Mouse (Mus musculus) adrenal gland, postnatal 10 days (tissue): ENCODE results near the gene Fbxw2. TPM values are rescaled to one million over a fixed set of nuclear protein-coding genes. Genes with fewer than 3 reads are reported as not detected.
"Not testable (repeated sequence)": the region's sequence is repeated elsewhere in the genome, so short reads cannot be mapped to it uniquely, and the experiment has no call there.

Source experiments
- DNase-seq: peaks from one replicate; pipeline ENCODE4 v3.0.0; 2021; ENCODE audit warnings: mixed read lengths
- long read RNA-seq, 2 experiments: library from polyadenylated mRNA; stranded (forward); transcript quantifications; one replicate each; pipeline ENCODE4 v2.0.0; 2021
- total RNA-seq, 2 experiments: library from RNA; stranded (reverse); gene quantifications; 2 replicates each; pipeline ENCODE4 v1.2.3; 2021

Gene Fbxw2
- total RNA-seq: 10 to 100 TPM; 70.6 to 71.2 TPM
- long read RNA-seq, experiment 1, transcript Fbxw2-202 (8 exons, 1,838 nt): minor isoform, 15 of 124 reads
- long read RNA-seq, experiment 1, transcript Fbxw2-201 (7 exons, 2,030 nt): minor isoform, 9 of 124 reads
- long read RNA-seq, experiment 1, transcript Fbxw2-208 (4 exons, 1,930 nt): minor isoform, 11 of 124 reads
- long read RNA-seq, experiment 1, transcript Fbxw2-206 (8 exons, 1,923 nt): major isoform, 45 of 124 reads
- long read RNA-seq, experiment 1, partial matches to known transcripts: 4 of 124 reads
- long read RNA-seq, experiment 1, other reads (novel, unspliced or antisense): 37 of 124 reads
- long read RNA-seq, experiment 2, full-length matches to known transcripts: 18 of 45 reads
- long read RNA-seq, experiment 2, partial matches to known transcripts: 3 of 45 reads
- long read RNA-seq, experiment 2, other reads (novel, unspliced or antisense): 24 of 45 reads

GRCm38 (mm10) chr2:34825827-34826459 is at the start of gene Fbxw2:
Gene Fbxw2 (minus strand): TSS chr2:34826311.
- DNase-seq: peak; percentile 96

- DNase-seq: no peak
These were observed 48.8 kb upstream of the Fbxw2 start, which contains the start of gene Psmd5 for GRCm38 (mm10) chr2:34874816-34875345. Gene Psmd5 (minus strand): TSS chr2:34874968.

GRCm38 (mm10) chr2:34874271-34874670 is 48.2 kb upstream of the Fbxw2 start, which contains the start of gene Cutal:
Gene Cutal (plus strand): TSS chr2:34874396.
- peak; percentile 37 for DNase-seq

- DNase-seq: peak; percentile 94
These were observed 44.7 kb upstream of the Fbxw2 start for GRCm38 (mm10) chr2:34870520-34871474.

- no peak for DNase-seq
These were observed 43.6 kb upstream of the Fbxw2 start for GRCm38 (mm10) chr2:34869680-34870079.

GRCm38 (mm10) chr2:34857728-34858127 is 31.6 kb upstream of the Fbxw2 start:
- no peak for DNase-seq

GRCm38 (mm10) chr2:34855265-34855664 is 29.2 kb upstream of the Fbxw2 start:
- DNase-seq: no peak

GRCm38 (mm10) chr2:34847702-34848101 is 21.6 kb upstream of the Fbxw2 start:
- no peak for DNase-seq

- DNase-seq: peak; percentile 80
These were observed 17.3 kb upstream of the Fbxw2 start for GRCm38 (mm10) chr2:34843211-34843939.

- DNase-seq: peak; percentile 6
These were observed 15.6 kb upstream of the Fbxw2 start for GRCm38 (mm10) chr2:34841706-34842105.

GRCm38 (mm10) chr2:34840143-34840542 is 14.0 kb upstream of the Fbxw2 start:
- not testable (repeated sequence) for DNase-seq

GRCm38 (mm10) chr2:34835669-34836068 is 9.6 kb upstream of the Fbxw2 start:
- DNase-seq: no peak

GRCm38 (mm10) chr2:34833624-34834023 is 7.5 kb upstream of the Fbxw2 start:
- no peak for DNase-seq

GRCm38 (mm10) chr2:34832766-34833457 is 6.8 kb upstream of the Fbxw2 start, which contains the start of gene Gm34653:
Gene Gm34653 (plus strand): TSS chr2:34833007.
- not testable (repeated sequence) for DNase-seq

- not testable (repeated sequence) for DNase-seq
These were observed 4.0 kb upstream of the Fbxw2 start for GRCm38 (mm10) chr2:34830066-34830465.

- peak; percentile 55 for DNase-seq
These were observed 1.9 kb upstream of the Fbxw2 start for GRCm38 (mm10) chr2:34828026-34828425.

- peak; percentile 13 for DNase-seq
These were observed 1.5 kb upstream of the Fbxw2 start for GRCm38 (mm10) chr2:34827591-34827990.

- peak; percentile 17 for DNase-seq
These were observed 535 bp upstream of the Fbxw2 start for GRCm38 (mm10) chr2:34826460-34827231.

GRCm38 (mm10) chr2:34818492-34818891 is 7.6 kb downstream of the Fbxw2 start:
- no peak for DNase-seq

- DNase-seq: not testable (repeated sequence)
These were observed 10.2 kb downstream of the Fbxw2 start for GRCm38 (mm10) chr2:34815893-34816292.
